Mouse (Mus musculus) adrenal gland, postnatal 4 days (tissue): ENCODE results near the gene Synm. TPM values are rescaled to one million over a fixed set of nuclear protein-coding genes. Genes with fewer than 3 reads are reported as not detected.
A peak's percentile ranks its signal among the peaks of the same experiment; 100 is the strongest.

Experiments
- DNase-seq, 2 experiments: peaks; one replicate each; pipeline ENCODE4 v3.0.0; 2021 to 2022; ENCODE audit warnings: low spot score in 2 of 2, mixed read lengths in 2 of 2
- long read RNA-seq, 2 experiments: library from polyadenylated mRNA; stranded (forward); transcript quantifications; one replicate each; pipeline ENCODE4 v2.0.0; 2021
- total RNA-seq, 2 experiments: library from RNA; stranded (reverse); gene quantifications; 2 replicates each; pipeline ENCODE4 v1.2.3; 2021

Synm gene
- 1 to 10 TPM; 4.5 to 5.1 TPM for total RNA-seq
- long read RNA-seq, experiment 1: 0 reads
- long read RNA-seq, experiment 2, full-length matches to known transcripts: 2 of 4 reads
- long read RNA-seq, experiment 2, partial matches to known transcripts: 0 of 4 reads
- long read RNA-seq, experiment 2, other reads (novel, unspliced or antisense): 2 of 4 reads

- peak; percentile 92 to 97 for DNase-seq
Measured at GRCm38 (mm10) chr7:67759629-67759995, at the start of gene Synm. Gene Synm, minus strand, starts transcription at chr7:67759742.

- no peak for DNase-seq
Measured at GRCm38 (mm10) chr7:67803857-67804215, 44.3 kb upstream of the Synm start.

- DNase-seq: peak; percentile 84 to 89
Measured at GRCm38 (mm10) chr7:67803015-67803856, 43.7 kb upstream of the Synm start.

- DNase-seq: no peak
Measured at GRCm38 (mm10) chr7:67801022-67801421, 41.5 kb upstream of the Synm start.

- DNase-seq: no peak
Measured at GRCm38 (mm10) chr7:67800547-67800946, 41.0 kb upstream of the Synm start.

- DNase-seq: no peak
Measured at GRCm38 (mm10) chr7:67798476-67798875, 38.9 kb upstream of the Synm start.

- no peak for DNase-seq
Measured at GRCm38 (mm10) chr7:67797065-67797464, 37.5 kb upstream of the Synm start.

- DNase-seq: no peak
Measured at GRCm38 (mm10) chr7:67793449-67793848, 33.9 kb upstream of the Synm start.

- DNase-seq: no peak
Measured at GRCm38 (mm10) chr7:67791256-67791655, 31.7 kb upstream of the Synm start.

GRCm38 (mm10) chr7:67788713-67789112 is 29.2 kb upstream of the Synm start:
- peak in 1 of 2 experiments; percentile 50 for DNase-seq

- no peak for DNase-seq
Measured at GRCm38 (mm10) chr7:67787861-67788260, 28.3 kb upstream of the Synm start.

- no peak for DNase-seq
Measured at GRCm38 (mm10) chr7:67776636-67777305, 17.2 kb upstream of the Synm start.

- DNase-seq: no peak
Measured at GRCm38 (mm10) chr7:67775623-67776022, 16.1 kb upstream of the Synm start.

GRCm38 (mm10) chr7:67772231-67772630 is 12.7 kb upstream of the Synm start:
- DNase-seq: no peak

- DNase-seq: no peak
Measured at GRCm38 (mm10) chr7:67769487-67769886, 9.9 kb upstream of the Synm start.

GRCm38 (mm10) chr7:67768125-67768524 is 8.6 kb upstream of the Synm start:
- no peak for DNase-seq

- no peak for DNase-seq
Measured at GRCm38 (mm10) chr7:67763625-67764024, 4.1 kb upstream of the Synm start.

- no peak for DNase-seq
Measured at GRCm38 (mm10) chr7:67758858-67759628, 499 bp downstream of the Synm start.

GRCm38 (mm10) chr7:67758506-67758857 is 1.1 kb downstream of the Synm start:
- no peak for DNase-seq

GRCm38 (mm10) chr7:67756636-67757035 is 2.9 kb downstream of the Synm start:
- DNase-seq: no peak

- no peak for DNase-seq
Measured at GRCm38 (mm10) chr7:67755366-67755765, 4.2 kb downstream of the Synm start.

- no peak for DNase-seq
Measured at GRCm38 (mm10) chr7:67754606-67755005, 4.9 kb downstream of the Synm start.
